Mouse (Mus musculus): Measurements from ENCODE around the gene Plxna4. TPM values are rescaled to one million over a fixed set of nuclear protein-coding genes. Genes with fewer than 3 reads are reported as not detected.

The Plxna4 gene
- polyA plus RNA-seq, 1 experiment from 2014 or later: 7.4 TPM

DNA sequence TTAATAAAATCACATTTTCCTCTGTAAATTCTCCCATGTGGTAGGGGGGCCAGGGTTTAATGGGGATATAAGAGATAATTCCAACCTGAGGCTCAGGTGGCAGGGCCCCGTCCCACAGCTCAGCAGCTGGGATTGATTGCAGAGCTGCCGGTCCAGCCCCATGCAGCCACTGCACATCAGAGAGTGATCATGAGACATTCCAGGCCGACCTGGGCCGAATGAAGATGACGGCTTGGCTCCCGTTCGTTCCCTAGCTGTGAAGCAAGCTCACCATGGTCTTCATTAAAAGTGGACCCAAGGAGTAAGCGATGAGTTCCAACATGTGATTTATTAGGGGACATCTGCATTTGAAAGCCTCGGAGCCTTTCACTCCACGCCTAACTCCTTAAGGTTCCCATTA lies 206.5 kb downstream of the Plxna4 start:
- Histone ChIP-seq H3K36me3 (ENCODE audit: control insufficient read depth, insufficient read depth, low read length) (no peaks in the 10 kb centered on the region), H3K4me2 (ENCODE audit: low read depth) (no peak overlapping the region), H3K9me3 (ENCODE audit: control insufficient read depth, low read length) (no peaks in the 10 kb centered on the region), H3K27ac (ENCODE audit: low read depth, low read length) (no peak overlapping the region), H3K4me3 (ENCODE audit: low read depth, low read length) (no peak overlapping the region), H3K27me3 (ENCODE audit: control insufficient read depth, insufficient read depth, low read length) (no peaks in the 10 kb centered on the region), H3K4me1 (ENCODE audit: control insufficient read depth, insufficient read depth, low read length) (peaks cover 3% of the 10 kb centered on the region; the same call in 1 of the 2 replicates), H3K9ac (ENCODE audit: low read length) (no peak overlapping the region)
- ATAC-seq (ENCODE audit: insufficient read depth, low FRiP score, low TSS enrichment) (no peak), DNase-seq (ENCODE audit: low spot score) (peak; percentile 38)
- 36% methylated on average over 10 of the region's 10 CpGs for WGBS

DNA sequence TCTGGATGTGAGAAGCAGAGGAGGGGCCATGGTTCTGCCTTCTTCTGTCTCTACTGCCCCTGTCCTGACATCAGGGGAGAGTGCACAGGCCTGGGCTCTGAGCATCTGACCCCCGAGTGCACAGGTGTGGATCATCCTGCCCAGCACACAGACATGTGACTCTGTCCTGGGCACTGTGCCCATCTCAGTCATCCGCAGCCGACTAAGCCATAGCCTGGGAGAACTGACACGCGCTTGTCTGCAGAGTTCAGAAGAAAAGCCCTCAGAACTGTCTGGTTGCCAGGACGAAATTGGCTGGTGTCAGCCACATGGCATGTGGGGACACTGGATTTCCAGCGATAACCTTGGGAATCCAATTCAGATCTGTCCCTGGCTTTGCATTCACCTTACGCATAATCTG lies 210.8 kb downstream of the Plxna4 start:
- Histone ChIP-seq H3K27ac (ENCODE audit: low read depth, low read length) (no peak overlapping the region), H3K9ac (ENCODE audit: low read length) (no peak overlapping the region), H3K36me3 (ENCODE audit: control insufficient read depth, insufficient read depth, low read length) (no peaks in the 10 kb centered on the region), H3K9me3 (ENCODE audit: control insufficient read depth, low read length) (no peaks in the 10 kb centered on the region), H3K27me3 (ENCODE audit: control insufficient read depth, insufficient read depth, low read length) (no peaks in the 10 kb centered on the region), H3K4me3 (ENCODE audit: low read depth, low read length) (no peak overlapping the region), H3K4me2 (ENCODE audit: low read depth) (no peak overlapping the region), H3K4me1 (ENCODE audit: control insufficient read depth, insufficient read depth, low read length) (peaks cover 3% of the 10 kb centered on the region; the same call in 1 of the 2 replicates)
- 91% methylated on average over 8 of the region's 8 CpGs for WGBS
- ATAC-seq (ENCODE audit: insufficient read depth, low FRiP score, low TSS enrichment) (no peak), DNase-seq (ENCODE audit: low spot score) (no peak)

DNA sequence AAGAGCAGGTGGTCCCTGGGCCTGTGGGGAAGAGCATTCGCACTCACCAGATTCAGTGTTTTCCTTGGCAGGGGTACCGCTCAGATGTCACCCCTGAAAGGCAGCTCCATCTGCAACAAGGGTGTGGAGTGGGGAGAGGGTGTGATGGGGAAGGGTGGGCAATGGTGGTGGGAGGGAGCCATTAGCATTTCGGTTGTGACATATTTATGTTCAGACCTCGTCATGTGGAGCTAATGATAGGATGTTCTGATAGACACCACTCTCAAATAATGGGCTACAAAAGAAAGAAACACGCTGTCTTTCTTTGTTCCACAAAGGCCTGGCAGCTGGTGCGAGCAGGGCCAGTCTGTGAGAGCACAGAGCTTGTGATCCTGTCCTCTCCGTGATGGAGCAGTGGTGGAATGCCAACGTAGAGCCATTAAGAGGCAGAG lies 214.0 kb downstream of the Plxna4 start:
- 61% methylated on average over 8 of the region's 8 CpGs for WGBS
- no peak overlapping the region for H3K27ac ChIP-seq (ENCODE audit: low read depth, low read length)
- no peak for ATAC-seq (ENCODE audit: insufficient read depth, low FRiP score, low TSS enrichment)

DNA sequence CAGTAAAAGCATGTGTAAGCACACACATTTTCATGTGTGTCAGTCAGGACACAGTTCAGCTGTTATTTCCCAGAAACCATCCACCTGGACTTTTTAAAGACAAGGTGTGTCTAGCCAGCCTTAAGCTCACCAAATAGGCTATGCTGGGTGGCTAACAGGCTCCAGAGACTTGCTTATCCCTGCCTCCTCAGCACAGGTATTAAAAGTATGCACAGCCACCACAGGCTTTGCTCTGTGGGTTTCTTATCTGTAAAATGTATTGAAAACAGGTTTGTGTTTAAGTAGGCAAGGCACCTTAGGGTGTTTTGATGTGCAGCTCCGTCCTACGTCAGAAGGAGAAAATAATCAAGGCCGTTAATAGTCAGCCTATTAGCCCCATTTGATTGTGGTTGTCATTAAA lies 218.9 kb downstream of the Plxna4 start:
- H3K4me2 ChIP-seq (ENCODE audit: low read depth): no peak overlapping the region
- no peak overlapping the region for H3K9ac ChIP-seq (ENCODE audit: low read length)

More for the DNA sequence above, 214.0 kb downstream of the Plxna4 start:
- H3K4me1 ChIP-seq (ENCODE audit: control insufficient read depth, insufficient read depth, low read length): no peaks in the 10 kb centered on the region
- no peaks in the 10 kb centered on the region for H3K9me3 ChIP-seq (ENCODE audit: control insufficient read depth, low read length)
- H3K4me2 ChIP-seq (ENCODE audit: low read depth): no peak overlapping the region
- H3K4me3 ChIP-seq (ENCODE audit: low read depth, low read length): no peak overlapping the region
- no peaks in the 10 kb centered on the region for H3K36me3 ChIP-seq (ENCODE audit: control insufficient read depth, insufficient read depth, low read length)
- H3K27me3 ChIP-seq (ENCODE audit: control insufficient read depth, insufficient read depth, low read length): no peaks in the 10 kb centered on the region
- DNase-seq (ENCODE audit: low spot score): no peak
- no peak overlapping the region for H3K9ac ChIP-seq (ENCODE audit: low read length)

DNA sequence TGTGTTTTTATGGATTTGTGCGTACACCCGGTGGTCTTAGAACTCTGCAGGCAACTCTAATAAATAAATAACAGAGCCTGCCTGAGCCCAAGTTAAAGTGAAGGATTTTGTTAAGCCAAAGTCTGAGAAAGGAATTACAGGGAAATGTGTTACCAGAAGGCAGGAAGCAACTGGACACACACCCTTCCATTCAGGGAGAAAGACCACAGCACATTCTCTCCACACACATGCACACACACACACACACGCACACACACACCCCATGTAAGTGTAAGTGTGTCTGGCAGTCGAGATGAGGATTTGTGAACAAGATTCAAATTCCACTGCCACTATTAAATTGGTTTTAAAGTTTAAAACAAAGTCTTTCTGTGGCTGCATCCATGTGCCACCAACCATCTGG lies 219.6 kb downstream of the Plxna4 start:
- Histone ChIP-seq H3K9ac (ENCODE audit: low read length) (no peak overlapping the region), H3K4me1 (ENCODE audit: control insufficient read depth, insufficient read depth, low read length) (no peaks in the 10 kb centered on the region), H3K36me3 (ENCODE audit: control insufficient read depth, insufficient read depth, low read length) (no peaks in the 10 kb centered on the region), H3K9me3 (ENCODE audit: control insufficient read depth, low read length) (no peaks in the 10 kb centered on the region), H3K4me3 (ENCODE audit: low read depth, low read length) (no peak overlapping the region), H3K4me2 (ENCODE audit: low read depth) (no peak overlapping the region), H3K27me3 (ENCODE audit: control insufficient read depth, insufficient read depth, low read length) (no peaks in the 10 kb centered on the region), H3K27ac (ENCODE audit: low read depth, low read length) (no peak overlapping the region)
- DNase-seq (ENCODE audit: low spot score) (no peak), ATAC-seq (ENCODE audit: insufficient read depth, low FRiP score, low TSS enrichment) (no peak)
- 72% methylated on average over 4 of the region's 4 CpGs for WGBS

More for the DNA sequence above, 218.9 kb downstream of the Plxna4 start:
- Histone ChIP-seq H3K4me3 (ENCODE audit: low read depth, low read length) (no peak overlapping the region), H3K27ac (ENCODE audit: low read depth, low read length) (no peak overlapping the region), H3K36me3 (ENCODE audit: control insufficient read depth, insufficient read depth, low read length) (no peaks in the 10 kb centered on the region), H3K9me3 (ENCODE audit: control insufficient read depth, low read length) (no peaks in the 10 kb centered on the region), H3K27me3 (ENCODE audit: control insufficient read depth, insufficient read depth, low read length) (no peaks in the 10 kb centered on the region), H3K4me1 (ENCODE audit: control insufficient read depth, insufficient read depth, low read length) (no peaks in the 10 kb centered on the region)
- ATAC-seq (ENCODE audit: insufficient read depth, low FRiP score, low TSS enrichment) (no peak), DNase-seq (ENCODE audit: low spot score) (no peak)
- WGBS: 91% methylated on average over 3 of the region's 3 CpGs

DNA sequence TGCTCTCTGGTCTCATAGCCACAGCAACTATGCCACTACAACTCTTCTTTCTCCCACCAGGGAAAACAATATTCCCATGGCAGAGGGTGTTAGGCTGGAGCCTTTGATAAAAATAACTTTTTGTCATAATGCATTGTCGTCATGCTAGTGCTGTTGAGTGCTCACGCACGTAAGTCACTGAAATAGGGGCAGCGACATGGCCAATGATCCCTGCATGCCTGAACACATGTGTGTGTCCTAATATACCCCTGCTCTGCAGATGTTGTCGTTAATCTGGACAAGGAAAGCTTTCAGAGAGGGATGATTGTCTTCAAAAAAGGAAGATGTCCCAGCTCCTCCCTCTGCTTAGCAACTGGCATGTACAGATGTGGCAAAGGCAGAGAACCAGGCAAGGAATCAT lies 223.1 kb downstream of the Plxna4 start:
- Histone ChIP-seq H3K4me2 (ENCODE audit: low read depth) (no peak overlapping the region), H3K4me3 (ENCODE audit: low read depth, low read length) (no peak overlapping the region), H3K4me1 (ENCODE audit: control insufficient read depth, insufficient read depth, low read length) (no peaks in the 10 kb centered on the region), H3K27ac (ENCODE audit: low read depth, low read length) (no peak overlapping the region), H3K36me3 (ENCODE audit: control insufficient read depth, insufficient read depth, low read length) (no peaks in the 10 kb centered on the region), H3K9ac (ENCODE audit: low read length) (no peak overlapping the region), H3K9me3 (ENCODE audit: control insufficient read depth, low read length) (no peaks in the 10 kb centered on the region), H3K27me3 (ENCODE audit: control insufficient read depth, insufficient read depth, low read length) (no peaks in the 10 kb centered on the region)
- DNase-seq (ENCODE audit: low spot score): no peak
- WGBS: 90% methylated on average over 5 of the region's 5 CpGs
- no peak for ATAC-seq (ENCODE audit: insufficient read depth, low FRiP score, low TSS enrichment)

DNA sequence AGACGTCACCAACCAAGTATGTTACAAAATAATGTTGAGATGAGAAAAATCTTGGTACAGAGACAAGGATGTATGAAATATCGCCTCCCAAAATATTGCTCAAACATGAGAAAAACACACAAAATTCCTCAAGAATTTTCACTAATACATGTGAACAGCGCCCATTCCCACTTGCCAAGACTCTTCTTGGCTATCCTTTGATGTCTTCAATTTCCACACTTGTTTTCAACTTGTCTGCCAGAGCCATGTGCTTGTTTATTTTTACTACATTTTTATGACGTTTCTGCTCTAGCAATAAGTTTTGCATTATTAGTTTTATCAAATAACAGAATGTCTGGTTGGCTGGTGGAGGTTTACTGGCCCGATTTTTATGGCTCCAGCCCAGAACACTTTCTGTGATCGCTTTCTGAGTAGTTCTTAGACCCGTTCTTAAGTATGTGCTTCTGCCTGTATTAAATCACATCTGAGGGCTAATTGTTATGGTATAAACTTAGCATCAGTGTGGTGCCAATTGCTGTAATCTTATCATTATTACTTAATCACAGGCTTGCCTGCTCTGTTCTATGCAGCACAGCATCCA lies 224.4 kb downstream of the Plxna4 start:
- no peak for ATAC-seq (ENCODE audit: insufficient read depth, low FRiP score, low TSS enrichment)
- Histone ChIP-seq H3K9me3 (ENCODE audit: control insufficient read depth, low read length) (no peaks in the 10 kb centered on the region), H3K27me3 (ENCODE audit: control insufficient read depth, insufficient read depth, low read length) (no peaks in the 10 kb centered on the region), H3K4me3 (ENCODE audit: low read depth, low read length) (no peak overlapping the region), H3K36me3 (ENCODE audit: control insufficient read depth, insufficient read depth, low read length) (no peaks in the 10 kb centered on the region), H3K27ac (ENCODE audit: low read depth, low read length) (no peak overlapping the region), H3K4me2 (ENCODE audit: low read depth) (no peak overlapping the region), H3K9ac (ENCODE audit: low read length) (no peak overlapping the region), H3K4me1 (ENCODE audit: control insufficient read depth, insufficient read depth, low read length) (no peaks in the 10 kb centered on the region)
- WGBS: 84% methylated on average over 7 of the region's 7 CpGs
- no peak for DNase-seq (ENCODE audit: low spot score)

DNA sequence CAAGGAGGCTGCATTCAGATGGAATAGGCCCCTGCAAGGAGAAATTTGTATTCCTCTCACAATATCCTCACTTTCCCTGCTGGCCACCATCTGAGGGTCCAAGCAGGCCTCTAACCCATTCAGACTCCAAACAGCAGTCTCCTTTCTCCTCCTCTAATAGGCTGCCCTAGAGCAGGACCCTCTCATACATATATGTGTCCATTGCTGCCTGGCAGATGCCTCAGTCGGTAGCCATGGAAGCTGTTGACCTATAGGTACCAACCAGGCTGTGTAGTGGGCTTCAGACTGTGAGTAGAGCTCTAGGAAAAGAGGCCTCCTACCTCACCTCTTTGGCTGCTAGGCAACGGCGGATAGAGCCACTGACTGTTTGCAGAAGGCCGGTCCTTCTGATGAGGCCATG lies 225.6 kb downstream of the Plxna4 start:
- DNase-seq (ENCODE audit: low spot score) (no peak), ATAC-seq (ENCODE audit: insufficient read depth, low FRiP score, low TSS enrichment) (no peak)
- no peaks in the 10 kb centered on the region for H3K27me3 ChIP-seq (ENCODE audit: control insufficient read depth, insufficient read depth, low read length)
- H3K27ac ChIP-seq (ENCODE audit: low read depth, low read length): no peak overlapping the region
- no peak overlapping the region for H3K4me3 ChIP-seq (ENCODE audit: low read depth, low read length)
- H3K4me2 ChIP-seq (ENCODE audit: low read depth): no peak overlapping the region
- WGBS: 84% methylated on average over 4 of the region's 4 CpGs
- H3K4me1 ChIP-seq (ENCODE audit: control insufficient read depth, insufficient read depth, low read length): no peaks in the 10 kb centered on the region
- H3K36me3 ChIP-seq (ENCODE audit: control insufficient read depth, insufficient read depth, low read length): no peaks in the 10 kb centered on the region
- H3K9me3 ChIP-seq (ENCODE audit: control insufficient read depth, low read length): no peaks in the 10 kb centered on the region
- H3K9ac ChIP-seq (ENCODE audit: low read length): no peak overlapping the region

DNA sequence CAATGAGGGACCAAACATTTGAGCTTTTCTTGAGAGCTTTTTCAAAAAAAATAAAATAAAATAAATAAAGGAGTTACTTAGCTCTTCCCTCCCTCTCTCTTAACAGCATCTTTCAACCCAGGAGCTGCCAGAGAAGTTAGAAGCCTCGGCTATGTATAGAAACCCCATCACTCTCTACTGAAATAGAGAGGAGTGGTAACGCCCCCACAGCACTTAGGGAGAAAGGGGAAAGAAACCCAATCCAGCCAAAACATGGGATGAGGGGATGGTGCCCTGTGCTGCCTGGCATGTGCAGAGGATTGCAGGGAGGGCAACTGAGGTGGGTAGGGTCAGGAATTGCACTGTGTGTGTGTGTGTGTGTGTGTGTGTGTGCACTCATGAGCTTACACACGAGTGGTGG lies 228.3 kb downstream of the Plxna4 start:
- DNase-seq (ENCODE audit: low spot score): no peak
- H3K9me3 ChIP-seq (ENCODE audit: control insufficient read depth, low read length): no peaks in the 10 kb centered on the region
- H3K36me3 ChIP-seq (ENCODE audit: control insufficient read depth, insufficient read depth, low read length): no peaks in the 10 kb centered on the region
- H3K4me2 ChIP-seq (ENCODE audit: low read depth): no peak overlapping the region
- H3K4me1 ChIP-seq (ENCODE audit: control insufficient read depth, insufficient read depth, low read length): 0 out of 2 replicates have a peak, but pooled peaks cover 2% of the 10 kb centered on the region
- 64% methylated on average over 3 of the region's 3 CpGs for WGBS
- H3K27ac ChIP-seq (ENCODE audit: low read depth, low read length): no peak overlapping the region
- no peak overlapping the region for H3K4me3 ChIP-seq (ENCODE audit: low read depth, low read length)
- H3K27me3 ChIP-seq (ENCODE audit: control insufficient read depth, insufficient read depth, low read length): no peaks in the 10 kb centered on the region
- ATAC-seq (ENCODE audit: insufficient read depth, low FRiP score, low TSS enrichment): no peak
- H3K9ac ChIP-seq (ENCODE audit: low read length): no peak overlapping the region
